Mouse (Mus musculus) limb, embryonic 14.5 days (tissue): ENCODE data around the gene Eloa. TPM values are rescaled to one million over a fixed set of nuclear protein-coding genes. Genes with fewer than 3 reads are reported as not detected.
A peak's percentile ranks its signal among the peaks of the same experiment; 100 is the strongest.

Experiments
- ATAC-seq: fragments of 200-750 bp; cut with Nextera tagmentation; 2 replicates; pipeline ENCODE4 v1.8.0; 2017; ENCODE audit warnings: low read depth, moderate number of reproducible peaks, moderate TSS enrichment; ENCODE audit not compliant: low FRiP score
- DNase-seq: peaks from one replicate; pipeline ENCODE4 v3.0.0-alpha.2; 2015; ENCODE audit warnings: low spot score
- H3K27ac ChIP-seq: fragments of 300-500 bp; sonication (generic); replicated peaks from 2 replicates; pipeline ENCODE4 v1.5.1; 2014; ENCODE audit warnings: low read depth, mild to moderate bottlenecking, low read length, moderate library complexity, mixed read lengths
- H3K27me3 ChIP-seq: fragments of 300-500 bp; sonication (generic); 2 replicates; pipeline ENCODE4 v1.6.1; 2014; ENCODE audit warnings: low read length, mixed read lengths; ENCODE audit not compliant: control insufficient read depth, insufficient read depth
- H3K36me3 ChIP-seq: fragments of 300-500 bp; sonication (generic); 2 replicates; pipeline ENCODE4 v1.6.1; 2014; ENCODE audit warnings: mild to moderate bottlenecking, low read length, moderate library complexity, mixed read lengths; ENCODE audit not compliant: control insufficient read depth, insufficient read depth
- H3K4me1 ChIP-seq: fragments of 300-500 bp; sonication (generic); 2 replicates; pipeline ENCODE4 v1.6.1; 2014; ENCODE audit warnings: antibody characterized with exemption, low read length, mixed read lengths; ENCODE audit not compliant: control insufficient read depth, insufficient read depth
- H3K4me2 ChIP-seq: fragments of 300-500 bp; sonication (generic); replicated peaks from 2 replicates; pipeline ENCODE4 v1.6.1; 2014; ENCODE audit warnings: low read depth, mild to moderate bottlenecking, low read length, moderate library complexity; ENCODE audit not compliant: severe bottlenecking
- H3K4me3 ChIP-seq: fragments of 300-500 bp; sonication (generic); replicated peaks from 2 replicates; pipeline ENCODE4 v1.5.1; 2014; ENCODE audit warnings: low read length
- H3K9ac ChIP-seq: fragments of 300-500 bp; sonication (generic); 2 replicates; pipeline ENCODE4 v1.6.1; 2014; ENCODE audit warnings: mild to moderate bottlenecking, low read depth, low read length, moderate library complexity; ENCODE audit not compliant: severe bottlenecking
- H3K9me3 ChIP-seq: fragments of 300-500 bp; sonication (generic); 2 replicates; pipeline ENCODE4 v1.6.1; 2016; ENCODE audit warnings: low read length; ENCODE audit not compliant: control insufficient read depth
- POLR2A ChIP-seq: fragments of 200-500 bp; IDR thresholded peaks from 2 replicates; pipeline ENCODE4 v1.8.0; 2012; ENCODE audit warnings: inconsistent platforms, mild to moderate bottlenecking, moderate library complexity, borderline replicate concordance; ENCODE audit not compliant: insufficient read depth, insufficient read length; ENCODE audit errors: extremely low read depth
- WGBS: fragments of 180-500 bp; shearing (Covaris S2); extraction: QIAGEN DNeasy Blood & Tissue Kit; methylation state at CpG from one replicate; pipeline ENCODE4 v1.1.7; 2014; 5-methylcytosine and 5-hydroxymethylcytosine counted together
- polyA plus RNA-seq, 2 experiments: library from polyadenylated mRNA; depleted of rRNA in 1 of 2; stranded (reverse) in 1 of 2; unstranded in 1 of 2; fragments of >200 nt; fragmentation: Nextera tagmentation in 1 of 2; extraction: Ambion mirVana in 1 of 2; gene quantifications; 2 replicates each; pipeline versions ENCODE4 v1.2.1 to v1.2.3; 2012 to 2014

Gene Eloa
- polyA plus RNA-seq, 2 experiments: 28.1 to 50.5 TPM

GRCm38 (mm10) chr4:135987714-135988113, 33.8 kb downstream of the Eloa start:
- Histone ChIP-seq H3K36me3 (peaks cover 22% of the 10 kb centered on the region), H3K9me3 (no peaks in the 10 kb centered on the region), H3K4me1 (peaks cover 11% of the 10 kb centered on the region), H3K27ac (peak overlapping the region; percentile 77), H3K4me2 (peak overlapping the region; percentile 79), H3K4me3 (peak overlapping the region; percentile 93), H3K9ac (peak overlapping the region; percentile 90), H3K27me3 (no peaks in the 10 kb centered on the region)
- no peak for DNase-seq
- TF ChIP-seq POLR2A: no peak
- WGBS: 64% methylated on average over 9 of the region's 9 CpGs
- no peak for ATAC-seq

- WGBS: under 1% methylated on average over 53 of the region's 81 CpGs
- Histone ChIP-seq H3K4me1 (peaks cover 11% of the 10 kb centered on the region), H3K4me2 (peak within 1 kb of the TSS; percentile 79), H3K9me3 (no peaks in the 10 kb centered on the region), H3K9ac (peak within 1 kb of the TSS; percentile 90), H3K27ac (peak within 1 kb of the TSS; percentile 77), H3K4me3 (peak within 1 kb of the TSS; percentile 93), H3K36me3 (peaks cover 22% of the 10 kb centered on the region), H3K27me3 (no peaks in the 10 kb centered on the region)
- peak; percentile 89; the same call in 1 of the 2 replicates for TF ChIP-seq POLR2A
- ATAC-seq (peak; percentile 88), DNase-seq (peak; percentile 87)
Observed at GRCm38 (mm10) chr4:135986943-135987710, 34.4 kb downstream of the Eloa start, which contains the start of gene Pithd1. Gene Pithd1, minus strand, starts transcription at chr4:135987264.

- H3K36me3 ChIP-seq: peaks cover 29% of the 10 kb centered on the region
- peak overlapping the region; percentile 79 for H3K4me2 ChIP-seq
- peaks cover 11% of the 10 kb centered on the region for H3K4me1 ChIP-seq
- ATAC-seq: no peak
- H3K27ac ChIP-seq: peak overlapping the region; percentile 77
- H3K9ac ChIP-seq: peak overlapping the region; percentile 90
- peak overlapping the region; percentile 93 for H3K4me3 ChIP-seq
- no peak for DNase-seq
- TF ChIP-seq POLR2A: no peak
- 11% methylated on average over 23 of the region's 23 CpGs for whole genome bisulfite sequencing
- H3K27me3 ChIP-seq: no peaks in the 10 kb centered on the region
- H3K9me3 ChIP-seq: no peaks in the 10 kb centered on the region
Observed at GRCm38 (mm10) chr4:135986301-135986942, 35.1 kb downstream of the Eloa start.

GRCm38 (mm10) chr4:135985769-135986168, 35.8 kb downstream of the Eloa start:
- no peak for ATAC-seq
- no peak for DNase-seq
- H3K9ac ChIP-seq: peak overlapping the region; percentile 90; the same call in 1 of the 2 replicates
- no peak overlapping the region for H3K27ac ChIP-seq
- TF ChIP-seq POLR2A: no peak
- no peaks in the 10 kb centered on the region for H3K27me3 ChIP-seq
- no peaks in the 10 kb centered on the region for H3K9me3 ChIP-seq
- H3K36me3 ChIP-seq: peaks cover 35% of the 10 kb centered on the region
- peak overlapping the region; percentile 79 for H3K4me2 ChIP-seq
- H3K4me1 ChIP-seq: peaks cover 11% of the 10 kb centered on the region
- 84% methylated on average over 7 of the region's 7 CpGs for WGBS
- peak overlapping the region; percentile 93 for H3K4me3 ChIP-seq

GRCm38 (mm10) chr4:135985193-135985592, 36.4 kb downstream of the Eloa start:
- Histone ChIP-seq H3K4me1 (peaks cover 11% of the 10 kb centered on the region), H3K36me3 (peaks cover 37% of the 10 kb centered on the region), H3K27me3 (no peaks in the 10 kb centered on the region), H3K9me3 (no peaks in the 10 kb centered on the region), H3K4me2 (peak overlapping the region; percentile 79; the same call in 1 of the 2 replicates), H3K4me3 (no peak overlapping the region), H3K27ac (no peak overlapping the region), H3K9ac (no peak overlapping the region)
- TF ChIP-seq POLR2A: no peak
- ATAC-seq (no peak), DNase-seq (no peak)
- 91% methylated on average over 5 of the region's 5 CpGs for WGBS
